Mouse (Mus musculus) heart, adult 2 months (tissue): ENCODE results near the gene Myo10. TPM values are rescaled to one million over a fixed set of nuclear protein-coding genes. Genes with fewer than 3 reads are reported as not detected.

Experiments used
- DNase-seq, 2 experiments: peaks; one replicate each; pipeline ENCODE4 v3.0.0; 2021
- H3K27ac ChIP-seq: fragments of 200-600 bp; 2 replicates; pipeline ENCODE4 v1.8.1; 2022
- H3K27me3 ChIP-seq: fragments of 200-500 bp; 2 replicates; pipeline ENCODE4 v1.6.1; 2012; ENCODE audit warnings: mild to moderate bottlenecking, low read length, inconsistent platforms, mixed read lengths; ENCODE audit not compliant: control insufficient read depth, insufficient read depth
- H3K36me3 ChIP-seq: fragments of 200-500 bp; 2 replicates; pipeline ENCODE4 v1.6.1; 2012; ENCODE audit warnings: low read length, inconsistent platforms; ENCODE audit not compliant: control insufficient read depth, insufficient read depth
- H3K4me1 ChIP-seq: fragments of 200-500 bp; 2 replicates; pipeline ENCODE4 v1.6.1; 2011; ENCODE audit warnings: low read length; ENCODE audit not compliant: control insufficient read depth, insufficient read depth
- H3K4me3 ChIP-seq: fragments of 200-600 bp; 2 replicates; pipeline ENCODE4 v1.8.1; 2022
- H3K79me2 ChIP-seq: fragments of 200-500 bp; replicated peaks from 2 replicates; pipeline ENCODE4 v1.6.1; 2012; ENCODE audit warnings: mild to moderate bottlenecking, inconsistent platforms, low read length, moderate library complexity, mixed read lengths; ENCODE audit not compliant: control insufficient read depth, insufficient read depth
- H3K9ac ChIP-seq: fragments of 200-500 bp; 2 replicates; pipeline ENCODE4 v1.6.1; 2012; ENCODE audit warnings: low read depth, mild to moderate bottlenecking, control low read depth, inconsistent platforms, low read length, mixed read lengths
- CTCF ChIP-seq: fragments of 200-600 bp; IDR thresholded peaks from 2 replicates; pipeline ENCODE4 v1.8.1; 2022; ENCODE audit warnings: antibody characterized with exemption, mild to moderate bottlenecking, moderate library complexity
- EP300 ChIP-seq: fragments of 200-500 bp; IDR thresholded peaks from 2 replicates; pipeline ENCODE4 v1.6.1; 2011; ENCODE audit warnings: low read depth, low read length, control low read depth; ENCODE audit not compliant: insufficient read depth
- POLR2A ChIP-seq: fragments of 200-500 bp; IDR thresholded peaks from 2 replicates; pipeline ENCODE4 v1.6.1; 2011; ENCODE audit warnings: mild to moderate bottlenecking, low read depth, low read length, control low read depth; ENCODE audit not compliant: insufficient read depth
- WGBS: fragments of 180-500 bp; shearing (Covaris S2); methylation state at CpG from one replicate; pipeline ENCODE4 v1.1.7; 2018; 5-methylcytosine and 5-hydroxymethylcytosine counted together
- intact Hi-C: fragments of 180-260 bp; cut with DNase I; formaldehyde crosslinking; loops from one replicate; pipeline ENCODE4 v1.15.1; 2025
- polyA plus RNA-seq: library from polyadenylated mRNA; depleted of rRNA; stranded (reverse); fragments of >200 nt; gene quantifications from 2 replicates; pipeline ENCODE4 v1.2.3, GENCODE M21; 2012
- total RNA-seq, 2 experiments: library from RNA; stranded (reverse); gene quantifications; 2 replicates each; pipeline ENCODE4 v1.2.3; 2021

Gene Myo10
- total and polyA plus RNA-seq, 3 experiments: 26.6 to 67.9 (median 63.7) TPM

GRCm38 (mm10) chr15:25771782-25772181 lies 149.5 kb downstream of the Myo10 start:
- Histone ChIP-seq H3K9ac (no peak overlapping the region), H3K27me3 (no peaks in the 10 kb centered on the region), H3K4me3 (no peak overlapping the region), H3K79me2 (peaks cover 2% of the 10 kb centered on the region; the same call in 1 of the 2 replicates), H3K36me3 (peaks cover 17% of the 10 kb centered on the region), H3K27ac (no peak overlapping the region), H3K4me1 (peaks cover 12% of the 10 kb centered on the region)
- no peak for DNase-seq
- no peak for TF ChIP-seq CTCF
- TF ChIP-seq POLR2A: no peak
- TF ChIP-seq EP300: no peak
- intact Hi-C loops: no loop called here
- WGBS: 95% methylated on average over 10 of the region's 10 CpGs

- peak overlapping the region; percentile 48 for H3K9ac ChIP-seq
- H3K4me1 ChIP-seq: peaks cover 4% of the 10 kb centered on the region
- H3K27ac ChIP-seq: peak overlapping the region; percentile 74
- 2% methylated on average over 21 of the region's 21 CpGs for WGBS
- H3K27me3 ChIP-seq: no peaks in the 10 kb centered on the region
- H3K36me3 ChIP-seq: peaks cover 4% of the 10 kb centered on the region
- TF ChIP-seq CTCF: no peak
- no peak for TF ChIP-seq EP300
- no peak for TF ChIP-seq POLR2A
- peak; percentile 71 to 74 for DNase-seq
- peak overlapping the region; percentile 50 for H3K4me3 ChIP-seq
- peaks cover 2% of the 10 kb centered on the region; the same call in 1 of the 2 replicates for H3K79me2 ChIP-seq
- intact Hi-C loops: no loop called here
Measured at GRCm38 (mm10) chr15:25773711-25774513, 151.6 kb downstream of the Myo10 start.

GRCm38 (mm10) chr15:25778937-25779336 lies 156.6 kb downstream of the Myo10 start:
- WGBS: 61% methylated on average over 8 of the region's 8 CpGs
- no peaks in the 10 kb centered on the region for H3K36me3 ChIP-seq
- H3K27ac ChIP-seq: no peak overlapping the region

GRCm38 (mm10) chr15:25779522-25780191 lies 157.3 kb downstream of the Myo10 start:
- DNase-seq: no peak
- H3K4me1 ChIP-seq: peaks cover 1% of the 10 kb centered on the region; the same call in 1 of the 2 replicates
- TF ChIP-seq EP300 (no peak), CTCF (no peak), POLR2A (no peak)
- intact Hi-C loops: loop anchor here (5.0 kb wide), 1 partner anchor 47 kb away; no protein-coding TSS in a partner anchor
- H3K36me3 ChIP-seq: no peaks in the 10 kb centered on the region
- H3K27me3 ChIP-seq: no peaks in the 10 kb centered on the region
- no peak overlapping the region for H3K4me3 ChIP-seq
- no peak overlapping the region for H3K9ac ChIP-seq
- H3K27ac ChIP-seq: no peak overlapping the region
- 82% methylated on average over 23 of the region's 23 CpGs for WGBS
- peaks cover 2% of the 10 kb centered on the region; the same call in 1 of the 2 replicates for H3K79me2 ChIP-seq

More at GRCm38 (mm10) chr15:25778937-25779336, 156.6 kb downstream of the Myo10 start:
- no peak for DNase-seq
- Histone ChIP-seq H3K4me3 (no peak overlapping the region), H3K9ac (no peak overlapping the region), H3K4me1 (0 out of 2 replicates have a peak, but pooled peaks cover 1% of the 10 kb centered on the region), H3K79me2 (peaks cover 2% of the 10 kb centered on the region; the same call in 1 of the 2 replicates), H3K27me3 (no peaks in the 10 kb centered on the region)
- intact Hi-C loops: no loop called here
- TF ChIP-seq POLR2A: no peak
- no peak for TF ChIP-seq CTCF
- TF ChIP-seq EP300: no peak

- no peak for DNase-seq
- 86% methylated on average over 33 of the region's 33 CpGs for WGBS
- intact Hi-C loops: loop anchor here (5.0 kb wide), 1 partner anchor 49 kb away; no protein-coding TSS in a partner anchor
- no peaks in the 10 kb centered on the region for H3K36me3 ChIP-seq
- H3K4me3 ChIP-seq: no peak overlapping the region
- no peak overlapping the region for H3K9ac ChIP-seq
- no peaks in the 10 kb centered on the region for H3K27me3 ChIP-seq
- H3K27ac ChIP-seq: no peak overlapping the region
- TF ChIP-seq POLR2A (no peak), EP300 (no peak), CTCF (no peak)
- no peaks in the 10 kb centered on the region; the same call in 1 of the 2 replicates for H3K4me1 ChIP-seq
- H3K79me2 ChIP-seq: peaks cover 2% of the 10 kb centered on the region; the same call in 1 of the 2 replicates
Measured at GRCm38 (mm10) chr15:25781053-25781452, 158.7 kb downstream of the Myo10 start.
